Mouse (Mus musculus) neural tube, embryonic 11.5 days (tissue): ENCODE data around the gene Rgs12. TPM values are rescaled to one million over a fixed set of nuclear protein-coding genes. Genes with fewer than 3 reads are reported as not detected.

Experiments used
- ATAC-seq: fragments of 200-750 bp; cut with Nextera tagmentation; 2 replicates; pipeline ENCODE4 v1.8.0; 2017; ENCODE audit warnings: moderate number of reproducible peaks, mild to moderate bottlenecking, moderate TSS enrichment, moderate library complexity; ENCODE audit not compliant: insufficient read depth, low FRiP score, low TSS enrichment
- DNase-seq: peaks from one replicate; pipeline ENCODE4 v3.0.0-alpha.2; 2015; ENCODE audit warnings: low spot score
- H3K27ac ChIP-seq: fragments of 300-500 bp; sonication (generic); 2 replicates; pipeline ENCODE4 v1.5.1; 2014; ENCODE audit warnings: low read depth, mild to moderate bottlenecking, low read length
- H3K27me3 ChIP-seq: fragments of 300-500 bp; sonication (generic); 2 replicates; pipeline ENCODE4 v1.6.1; 2014; ENCODE audit warnings: mild to moderate bottlenecking, low read length, mixed read lengths; ENCODE audit not compliant: control insufficient read depth, insufficient read depth
- H3K36me3 ChIP-seq: fragments of 300-500 bp; sonication (generic); 2 replicates; pipeline ENCODE4 v1.6.1; 2014; ENCODE audit warnings: mild to moderate bottlenecking, low read length, moderate library complexity, mixed read lengths; ENCODE audit not compliant: control insufficient read depth, insufficient read depth
- H3K4me1 ChIP-seq: fragments of 300-500 bp; sonication (generic); 2 replicates; pipeline ENCODE4 v1.6.1; 2014; ENCODE audit warnings: low read length, mixed read lengths; ENCODE audit not compliant: control insufficient read depth, insufficient read depth
- H3K4me2 ChIP-seq: fragments of 300-500 bp; sonication (generic); 2 replicates; pipeline ENCODE4 v1.6.1; 2014; ENCODE audit warnings: low read depth, mild to moderate bottlenecking, moderate library complexity
- H3K4me3 ChIP-seq: fragments of 300-500 bp; sonication (generic); 2 replicates; pipeline ENCODE4 v1.5.1; 2014; ENCODE audit warnings: low read depth, low read length
- H3K9ac ChIP-seq: fragments of 300-500 bp; sonication (generic); 2 replicates; pipeline ENCODE4 v1.6.1; 2014; ENCODE audit warnings: mild to moderate bottlenecking, low read length
- H3K9me3 ChIP-seq: fragments of 300-500 bp; sonication (generic); 2 replicates; pipeline ENCODE4 v1.6.1; 2016; ENCODE audit warnings: low read length; ENCODE audit not compliant: control insufficient read depth
- WGBS: fragments of 180-500 bp; shearing (Covaris S2); extraction: QIAGEN DNeasy Blood & Tissue Kit; methylation state at CpG from one replicate; pipeline ENCODE4 v1.1.7; 2014; 5-methylcytosine and 5-hydroxymethylcytosine counted together
- polyA plus RNA-seq: library from polyadenylated mRNA; unstranded; fragments of >200 nt; fragmentation: Nextera tagmentation; extraction: Ambion mirVana; gene quantifications from 2 replicates; pipeline ENCODE4 v1.2.1, GENCODE M21; 2014

The Rgs12 gene
- polyA plus RNA-seq, 1 experiment from 2014 or later = 39.5 TPM

DNA sequence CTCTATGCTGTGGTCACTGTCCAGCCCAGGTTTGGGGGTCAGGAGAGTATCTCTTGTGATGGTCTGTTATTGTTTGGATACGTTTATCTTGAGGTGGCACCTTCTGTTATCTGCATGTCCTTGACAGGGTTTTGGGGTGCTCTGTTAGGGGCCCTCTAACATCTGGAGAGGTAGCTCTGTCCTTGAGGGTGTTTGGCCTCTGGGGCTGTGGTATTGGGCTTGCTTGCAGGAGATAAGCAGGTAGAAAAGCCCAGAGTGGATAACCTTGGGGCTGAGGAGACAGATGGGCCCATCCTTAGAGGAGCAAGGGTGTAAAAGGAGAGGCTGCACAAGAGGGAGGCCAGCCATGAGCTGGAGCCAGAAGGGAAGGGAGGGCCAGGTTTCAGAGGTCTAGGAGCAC, 10.8 kb downstream of the Rgs12 start:
- no peak overlapping the region for H3K27ac ChIP-seq
- no peak overlapping the region for H3K9ac ChIP-seq
- H3K36me3 ChIP-seq = peaks cover 3% of the 10 kb centered on the region
- 96% methylated on average over 1 of the region's 1 CpGs for WGBS
- no peaks in the 10 kb centered on the region for H3K27me3 ChIP-seq
- H3K4me1 ChIP-seq = 0 out of 2 replicates have a peak, but pooled peaks cover 3% of the 10 kb centered on the region
- H3K4me3 ChIP-seq = no peak overlapping the region
- ATAC-seq = no peak
- no peaks in the 10 kb centered on the region for H3K9me3 ChIP-seq
- no peak overlapping the region for H3K4me2 ChIP-seq
- DNase-seq = no peak

DNA sequence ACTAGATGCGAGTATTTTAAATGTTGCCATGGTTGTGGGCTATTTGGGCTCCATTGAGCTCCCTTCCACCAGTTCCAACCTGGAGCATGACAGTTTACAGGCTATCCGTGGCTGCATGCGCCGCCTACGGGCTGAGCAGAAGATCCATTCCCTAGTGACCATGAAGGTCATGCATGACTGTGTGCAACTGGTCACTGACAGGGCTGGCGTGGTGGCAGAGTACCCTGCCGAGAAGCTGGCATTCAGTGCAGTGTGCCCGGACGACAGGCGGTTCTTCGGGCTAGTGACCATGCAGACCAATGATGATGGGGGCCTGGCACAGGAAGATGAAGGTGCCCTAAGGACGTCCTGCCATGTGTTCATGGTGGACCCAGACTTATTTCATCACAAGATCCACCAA, 16.3 kb downstream of the Rgs12 start:
- H3K4me2 ChIP-seq = no peak overlapping the region
- H3K4me1 ChIP-seq = no peaks in the 10 kb centered on the region
- ATAC-seq = no peak
- H3K27ac ChIP-seq = no peak overlapping the region
- H3K36me3 ChIP-seq = peaks cover 13% of the 10 kb centered on the region
- no peak overlapping the region for H3K4me3 ChIP-seq
- 99% methylated on average over 12 of the region's 12 CpGs for WGBS
- no peak for DNase-seq
- H3K9me3 ChIP-seq = no peaks in the 10 kb centered on the region
- H3K9ac ChIP-seq = no peak overlapping the region
- no peaks in the 10 kb centered on the region for H3K27me3 ChIP-seq

DNA sequence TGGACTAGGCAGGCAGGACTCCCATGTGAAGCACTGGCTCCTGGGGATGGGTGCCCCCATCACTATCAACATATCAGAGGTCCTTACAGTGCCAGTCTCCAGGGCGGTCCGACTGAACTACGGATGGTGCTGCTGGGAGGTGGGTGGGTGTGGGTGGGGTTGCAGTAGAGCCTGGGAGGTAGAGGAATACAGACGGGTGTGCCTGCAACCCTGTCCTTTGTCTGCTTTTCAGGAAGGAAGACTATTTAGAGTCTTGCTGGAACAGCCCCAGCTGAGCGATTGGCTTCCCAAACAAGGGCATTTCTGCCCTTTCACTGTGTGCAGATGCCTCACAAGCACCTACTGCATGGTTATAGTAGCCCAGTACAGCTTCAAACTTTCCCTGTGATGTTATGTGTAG, 19.1 kb downstream of the Rgs12 start:
- Histone ChIP-seq H3K4me2 (no peak overlapping the region), H3K27me3 (no peaks in the 10 kb centered on the region), H3K9me3 (no peaks in the 10 kb centered on the region), H3K9ac (no peak overlapping the region), H3K27ac (no peak overlapping the region), H3K4me3 (no peak overlapping the region), H3K4me1 (no peaks in the 10 kb centered on the region), H3K36me3 (peaks cover 13% of the 10 kb centered on the region)
- no peak for DNase-seq
- ATAC-seq = no peak
- WGBS = 76% methylated on average over 5 of the region's 5 CpGs

DNA sequence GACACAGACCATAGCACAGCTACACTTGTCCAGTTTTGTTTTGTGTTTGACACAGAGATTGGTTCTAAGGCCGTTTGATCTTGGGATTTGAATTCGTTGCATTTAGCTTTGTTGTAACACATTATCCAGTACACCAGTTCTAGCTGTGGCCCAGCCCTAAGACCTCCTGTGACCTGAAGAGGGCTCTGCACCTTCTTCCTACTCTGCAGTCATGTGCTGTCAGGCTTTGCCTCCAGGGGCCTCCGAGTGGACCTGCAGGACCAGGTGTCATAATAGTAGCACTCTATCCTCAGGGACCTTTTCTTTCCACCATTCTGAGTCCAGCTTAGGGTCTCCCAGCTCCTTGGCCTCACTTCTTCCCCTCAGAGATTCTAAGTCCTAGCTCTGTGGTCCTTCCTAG, 23.2 kb downstream of the Rgs12 start:
- DNase-seq = no peak
- Histone ChIP-seq H3K27ac (no peak overlapping the region), H3K36me3 (peaks cover 9% of the 10 kb centered on the region), H3K27me3 (no peaks in the 10 kb centered on the region), H3K9me3 (no peaks in the 10 kb centered on the region), H3K4me2 (no peak overlapping the region), H3K4me1 (no peaks in the 10 kb centered on the region), H3K9ac (no peak overlapping the region), H3K4me3 (no peak overlapping the region)
- 88% methylated on average over 3 of the region's 3 CpGs for WGBS
- ATAC-seq = no peak

DNA sequence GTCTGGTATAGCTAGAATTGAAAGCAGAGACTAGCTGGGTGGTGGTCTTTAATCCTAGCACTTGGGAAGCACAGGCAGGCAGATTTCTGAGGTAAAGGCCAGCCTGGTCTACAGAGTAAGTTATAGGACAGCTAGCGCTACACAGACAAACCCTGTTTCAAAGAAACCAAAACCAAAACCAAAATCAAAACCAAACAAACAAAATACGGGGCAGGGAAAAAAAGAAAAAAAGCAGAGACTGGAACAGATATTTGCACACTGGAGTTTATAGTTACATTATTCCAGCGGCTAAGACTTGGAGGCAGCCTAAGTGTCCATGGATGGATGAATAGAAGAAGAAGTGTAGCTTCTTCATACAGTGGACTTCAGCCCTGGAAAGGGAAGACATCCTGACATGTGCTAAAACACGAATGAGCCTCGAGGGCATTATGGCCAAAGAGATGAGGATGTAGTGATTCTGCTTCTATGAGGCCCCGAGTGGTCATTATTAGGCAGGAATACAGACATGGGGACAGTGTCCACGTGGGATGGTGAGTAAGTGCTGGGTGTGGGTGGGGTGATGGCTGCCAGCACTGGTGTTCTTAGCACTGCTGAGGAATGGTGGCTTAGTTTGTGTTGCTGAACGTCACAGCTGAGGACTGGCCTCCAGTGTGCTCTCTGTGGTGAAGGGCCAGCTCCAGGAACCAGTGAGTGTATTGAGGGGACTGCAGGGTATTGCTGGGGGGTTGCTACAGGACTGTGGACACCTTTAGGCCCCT, 24.5 kb downstream of the Rgs12 start:
- Histone ChIP-seq H3K27ac (no peak overlapping the region), H3K4me2 (no peak overlapping the region), H3K27me3 (no peaks in the 10 kb centered on the region), H3K36me3 (peaks cover 9% of the 10 kb centered on the region), H3K9ac (no peak overlapping the region), H3K9me3 (no peaks in the 10 kb centered on the region), H3K4me1 (no peaks in the 10 kb centered on the region), H3K4me3 (no peak overlapping the region)
- no peak for ATAC-seq
- WGBS = 90% methylated on average over 8 of the region's 8 CpGs
- no peak for DNase-seq

DNA sequence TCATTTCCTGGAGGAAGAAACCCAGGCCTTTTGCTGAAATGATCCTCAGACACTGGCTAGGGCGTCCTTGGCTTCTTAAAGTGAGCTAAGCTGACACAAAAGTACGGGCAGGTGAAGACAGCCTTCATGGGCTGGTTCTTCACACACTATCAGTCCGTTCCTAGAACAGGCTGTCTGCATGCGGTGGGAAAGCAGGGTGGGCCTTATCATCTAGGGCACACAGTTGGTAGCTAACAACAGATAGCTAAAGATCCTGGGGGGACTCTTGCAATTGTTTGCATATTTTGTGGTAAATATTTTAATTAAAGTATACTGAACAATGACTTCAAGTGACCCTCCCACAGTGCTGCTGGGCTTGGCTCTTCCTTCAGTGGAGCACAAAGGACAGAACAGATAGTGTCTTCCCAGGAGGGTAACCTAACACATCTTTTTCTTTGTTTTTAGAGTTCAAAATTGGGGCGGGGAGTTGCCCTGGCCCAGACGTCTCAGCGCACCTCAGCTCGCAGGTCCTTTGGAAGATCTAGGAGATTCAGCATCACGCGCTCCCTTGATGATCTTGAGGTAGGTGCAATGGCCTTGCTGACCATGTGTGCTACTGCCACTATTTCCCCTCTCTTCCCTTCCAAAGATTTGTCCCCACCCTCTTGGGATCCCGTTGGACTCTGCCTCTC, 25.7 kb downstream of the Rgs12 start:
- Histone ChIP-seq H3K4me3 (no peak overlapping the region), H3K27me3 (no peaks in the 10 kb centered on the region), H3K9me3 (no peaks in the 10 kb centered on the region), H3K27ac (no peak overlapping the region), H3K9ac (no peak overlapping the region), H3K36me3 (peaks cover 9% of the 10 kb centered on the region), H3K4me2 (no peak overlapping the region), H3K4me1 (no peaks in the 10 kb centered on the region)
- ATAC-seq = no peak
- DNase-seq = no peak
- 93% methylated on average over 11 of the region's 11 CpGs for WGBS

DNA sequence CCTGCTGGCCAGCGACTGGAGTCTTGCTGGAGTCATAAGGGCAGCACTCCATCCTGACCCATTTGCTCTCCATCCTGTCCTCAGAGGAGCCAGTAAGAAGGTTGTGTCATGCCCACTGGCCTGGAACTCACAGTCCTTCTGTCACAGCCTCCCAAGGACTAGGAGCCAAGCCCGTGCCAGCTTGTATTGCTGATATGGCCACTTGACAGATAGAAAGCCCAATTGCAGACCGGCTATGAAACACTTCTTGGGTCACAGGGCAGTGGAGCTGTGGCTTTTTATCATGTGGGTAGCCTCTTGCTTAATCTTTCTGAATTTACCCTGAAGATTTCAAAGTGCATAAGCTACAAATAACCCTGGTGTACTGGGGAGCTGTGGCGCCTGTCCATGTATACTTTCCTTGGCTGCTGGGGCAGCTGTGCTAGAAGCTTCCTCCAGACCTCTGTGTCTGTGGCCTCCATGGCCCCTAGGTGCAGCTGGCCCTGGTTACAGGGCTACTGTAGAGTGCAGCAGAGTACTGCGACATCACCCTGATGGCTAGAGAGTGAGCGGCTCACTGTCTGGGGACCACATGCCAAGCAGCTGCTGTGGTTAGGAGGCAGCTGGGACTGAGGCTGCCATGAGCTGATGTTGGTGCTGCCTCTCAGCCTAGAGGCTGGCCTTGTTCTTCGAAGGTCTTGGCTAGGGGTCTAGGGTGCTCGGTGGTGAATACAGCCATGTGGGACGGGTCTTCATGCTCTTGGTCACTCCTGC, 27.5 kb downstream of the Rgs12 start:
- Histone ChIP-seq H3K36me3 (peaks cover 9% of the 10 kb centered on the region), H3K9ac (no peak overlapping the region), H3K9me3 (no peaks in the 10 kb centered on the region), H3K4me2 (no peak overlapping the region), H3K4me1 (no peaks in the 10 kb centered on the region), H3K27ac (no peak overlapping the region), H3K4me3 (no peak overlapping the region), H3K27me3 (no peaks in the 10 kb centered on the region)
- 91% methylated on average over 9 of the region's 9 CpGs for WGBS
- DNase-seq (no peak), ATAC-seq (no peak)

DNA sequence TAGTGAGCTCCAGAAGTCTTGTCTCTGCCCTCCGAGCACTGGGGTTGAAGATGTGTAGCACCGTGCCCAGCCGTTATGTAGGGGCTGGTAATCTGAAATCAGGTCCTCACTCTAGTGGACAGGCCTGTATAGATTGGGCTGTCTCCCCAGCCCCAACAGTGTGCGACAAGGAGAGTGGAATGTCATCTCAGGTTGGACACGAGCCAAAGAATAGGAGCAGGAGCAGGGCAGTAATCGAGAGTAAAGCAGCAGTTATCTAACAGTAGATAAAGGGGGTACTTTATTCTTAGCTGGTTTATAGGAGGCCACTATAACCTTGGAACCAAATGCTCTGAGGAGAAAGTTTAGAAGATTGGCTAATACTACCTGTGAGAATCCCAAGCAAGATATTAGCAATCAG, 30.9 kb downstream of the Rgs12 start:
- no peak for ATAC-seq

More for the DNA sequence above, 30.9 kb downstream of the Rgs12 start:
- Histone ChIP-seq H3K4me3 (no peak overlapping the region), H3K4me1 (no peaks in the 10 kb centered on the region), H3K36me3 (peaks cover 13% of the 10 kb centered on the region), H3K9me3 (no peaks in the 10 kb centered on the region), H3K27ac (no peak overlapping the region), H3K4me2 (no peak overlapping the region), H3K27me3 (no peaks in the 10 kb centered on the region), H3K9ac (no peak overlapping the region)
- 88% methylated on average over 6 of the region's 6 CpGs for WGBS
- DNase-seq = no peak
